Mouse (Mus musculus) fibroblast of lung, adult 2 months (primary cell): ENCODE measurements at regions not wholly inside any gene's neighbourhood (a gene's known extent, or its start where the extent isn't known, plus 50 kb on each side); places are given as distances from the start of the nearest gene placed in this dataset.
A peak's percentile ranks its signal among the peaks of the same experiment; 100 is the strongest.

Experiments used
- DNase-seq: peaks from one replicate; pipeline ENCODE4 v3.0.0-alpha.2; 2011; ENCODE audit warnings: low read depth

GRCm38 (mm10) chr1:137635781-137636180, 539.7 kb downstream of the Ptprc start:
- DNase-seq, result no peak

GRCm38 (mm10) chr1:137631546-137631945, 544.0 kb downstream of the Ptprc start:
- no peak for DNase-seq

GRCm38 (mm10) chr1:137620672-137621071, 554.8 kb downstream of the Ptprc start:
- no peak for DNase-seq

- no peak for DNase-seq
These were observed 557.3 kb downstream of the Ptprc start for GRCm38 (mm10) chr1:137618231-137618630.

GRCm38 (mm10) chr1:137617513-137617912, 558.0 kb downstream of the Ptprc start:
- no peak for DNase-seq

GRCm38 (mm10) chr1:137606716-137607115, 568.8 kb downstream of the Ptprc start:
- no peak for DNase-seq

- DNase-seq, result no peak
These were observed 569.4 kb downstream of the Ptprc start for GRCm38 (mm10) chr1:137605890-137606663.

GRCm38 (mm10) chr1:137593732-137594131, 581.8 kb downstream of the Ptprc start:
- no peak for DNase-seq

- DNase-seq, result no peak
These were observed 583.6 kb downstream of the Ptprc start for GRCm38 (mm10) chr1:137591891-137592290.

GRCm38 (mm10) chr1:137591295-137591694, 584.2 kb downstream of the Ptprc start:
- DNase-seq, result peak; percentile 61

- peak; percentile 55 for DNase-seq
These were observed 586.9 kb downstream of the Ptprc start for GRCm38 (mm10) chr1:137588304-137589300.

- DNase-seq, result no peak
These were observed 587.9 kb downstream of the Ptprc start for GRCm38 (mm10) chr1:137587481-137588228.

GRCm38 (mm10) chr1:137584696-137585095, 590.8 kb downstream of the Ptprc start:
- no peak for DNase-seq

- no peak for DNase-seq
These were observed 591.3 kb downstream of the Ptprc start for GRCm38 (mm10) chr1:137584104-137584675.

- DNase-seq, result no peak
These were observed 597.9 kb downstream of the Ptprc start for GRCm38 (mm10) chr1:137577639-137578038.

GRCm38 (mm10) chr1:137576174-137576573, 599.3 kb downstream of the Ptprc start:
- no peak for DNase-seq

- no peak for DNase-seq
These were observed 600.1 kb downstream of the Ptprc start for GRCm38 (mm10) chr1:137575380-137575779.

- no peak for DNase-seq
These were observed 603.3 kb downstream of the Ptprc start for GRCm38 (mm10) chr1:137571905-137572865.

GRCm38 (mm10) chr1:137571190-137571904, 604.2 kb downstream of the Ptprc start:
- no peak for DNase-seq

- DNase-seq, result no peak
These were observed 607.3 kb upstream of the Nr5a2 start for GRCm38 (mm10) chr1:137567526-137567925.
